Mouse (Mus musculus): ENCODE data around the gene Gm10142.
"Not testable (repeated sequence)": the region's sequence is repeated elsewhere in the genome, so short reads cannot be mapped to it uniquely, and the experiment has no call there.

Gm10142 gene

DNA sequence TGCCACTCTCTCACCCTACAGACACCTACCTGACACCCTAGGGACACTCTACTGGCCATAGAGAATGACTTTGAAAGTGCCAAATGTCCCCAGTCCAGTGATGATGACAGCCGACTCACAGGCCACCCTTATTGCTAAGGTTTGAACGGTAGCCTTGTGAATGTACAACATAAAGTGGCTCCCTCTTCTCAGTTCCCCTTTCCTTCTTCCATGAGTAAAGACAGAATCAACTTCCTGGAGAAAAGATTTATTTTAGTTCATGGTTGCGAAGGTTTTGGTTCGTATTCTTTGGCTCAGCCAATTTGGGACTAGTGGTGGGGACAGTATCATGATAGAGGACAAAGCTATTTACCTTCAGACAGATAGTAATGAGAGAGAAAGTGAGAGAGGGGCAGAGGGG lies 23.3 kb downstream of the Gm10142 start:
- DNase-seq (ENCODE audit: low spot score in 2 of 2): no peak

DNA sequence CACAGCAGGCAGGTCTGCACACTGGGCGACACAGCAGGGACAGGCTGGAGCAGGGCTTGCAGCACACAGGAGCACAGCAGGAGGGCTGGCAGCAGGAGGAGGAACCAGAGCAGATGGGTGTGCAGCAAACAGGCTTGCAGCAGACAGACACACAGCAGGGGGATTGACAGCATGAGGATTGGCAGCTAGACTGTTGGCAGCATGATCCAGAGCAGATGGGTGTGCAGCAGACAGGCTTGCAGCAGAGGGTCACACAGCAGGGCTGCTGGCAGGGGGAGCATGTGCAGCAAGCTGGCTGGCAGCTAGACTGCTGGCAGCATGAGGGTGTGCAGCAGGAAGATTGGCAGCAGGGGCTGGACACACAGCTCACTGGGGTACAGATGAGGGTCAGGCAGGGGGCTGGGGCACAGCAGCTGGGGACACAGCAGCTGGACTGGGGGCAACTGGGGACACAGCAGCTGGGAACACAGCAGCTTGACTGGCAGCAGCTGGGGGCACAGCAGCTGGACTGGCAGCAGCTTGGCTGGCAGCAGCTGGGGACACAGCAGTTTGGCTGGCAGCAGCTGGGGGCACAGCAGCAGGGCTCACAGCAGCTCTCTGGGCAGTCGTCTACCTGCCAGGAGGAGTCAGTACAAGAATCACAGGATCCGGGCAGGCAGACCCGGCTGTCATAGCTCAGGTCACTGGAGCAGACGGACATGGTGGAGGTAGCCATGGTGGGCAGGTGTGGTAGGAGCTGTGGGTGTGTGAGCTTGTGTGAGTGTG lies 26.5 kb downstream of the Gm10142 start, which contains the start of gene Gm18596:
Gene Gm18596 (minus strand): TSS at position 715 of the 765 bp plus-strand sequence.
- DNase-seq (ENCODE audit: low spot score in 2 of 2): not testable (repeated sequence)

DNA sequence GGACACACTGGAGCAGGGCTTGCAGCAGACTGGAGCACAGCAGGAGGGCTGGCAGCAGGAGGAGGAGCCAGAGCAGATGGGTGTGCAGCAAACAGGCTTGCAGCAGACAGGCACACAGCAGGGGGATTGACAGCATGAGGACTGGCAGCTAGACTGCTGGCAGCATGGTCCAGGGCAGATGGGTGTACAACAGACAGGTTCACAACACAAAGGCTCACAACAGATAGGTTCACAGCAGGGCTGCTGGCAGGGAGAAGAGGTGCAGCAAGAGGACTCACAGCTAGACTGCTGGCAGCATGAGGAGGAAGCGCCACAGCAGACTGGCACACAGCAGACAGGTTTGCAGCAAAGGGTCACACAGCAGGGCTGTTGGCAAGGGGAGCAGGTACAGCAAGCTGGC lies 35.1 kb downstream of the Gm10142 start:
- DNase-seq (ENCODE audit: low spot score in 2 of 2): not testable (repeated sequence)

DNA sequence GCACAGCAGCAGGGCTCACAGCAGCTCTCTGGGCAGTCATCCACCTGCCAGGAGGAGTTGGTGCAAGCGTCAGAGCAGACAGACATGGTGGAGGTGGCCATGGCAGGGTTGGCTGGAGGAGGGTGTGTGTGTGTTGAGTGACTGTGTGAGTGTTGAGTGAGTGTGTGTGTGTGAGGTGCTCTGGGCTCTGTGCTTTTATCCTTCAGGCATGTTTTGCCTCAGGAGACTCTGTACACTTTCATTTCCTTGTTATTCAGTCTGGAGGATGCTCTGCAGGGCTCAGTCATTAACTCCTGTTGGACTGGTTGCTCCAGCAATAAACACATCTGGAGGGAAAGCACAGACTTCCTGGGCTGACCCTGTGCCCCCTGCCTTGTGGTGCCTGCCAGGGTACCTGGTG lies 35.6 kb downstream of the Gm10142 start, which contains the start of gene Gm9736:
Gene Gm9736 (minus strand): TSS at position 101 of the 400 bp plus-strand sequence.
- not testable (repeated sequence) for DNase-seq (ENCODE audit: low spot score in 2 of 2)

DNA sequence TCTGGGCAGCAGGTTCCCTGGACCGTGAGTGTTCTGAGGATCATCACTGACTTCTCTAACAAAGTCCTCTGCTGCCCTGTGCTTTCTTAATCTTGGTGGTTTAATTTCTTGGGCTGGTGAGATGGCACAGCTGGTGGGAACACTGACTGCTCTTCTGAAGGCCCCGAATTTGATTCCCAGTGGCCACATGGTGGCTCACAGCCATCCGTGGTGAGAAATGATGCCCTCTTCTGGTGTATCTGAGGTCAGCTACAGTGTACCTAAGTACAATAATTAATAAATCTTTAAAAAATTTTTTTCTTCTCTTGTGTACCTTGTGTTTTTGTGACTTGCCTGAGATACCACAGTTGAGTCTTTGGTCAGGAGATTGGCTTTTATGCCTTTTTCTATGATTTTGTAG lies 36.7 kb downstream of the Gm10142 start:
- not testable (repeated sequence) for DNase-seq (ENCODE audit: low spot score in 2 of 2)

DNA sequence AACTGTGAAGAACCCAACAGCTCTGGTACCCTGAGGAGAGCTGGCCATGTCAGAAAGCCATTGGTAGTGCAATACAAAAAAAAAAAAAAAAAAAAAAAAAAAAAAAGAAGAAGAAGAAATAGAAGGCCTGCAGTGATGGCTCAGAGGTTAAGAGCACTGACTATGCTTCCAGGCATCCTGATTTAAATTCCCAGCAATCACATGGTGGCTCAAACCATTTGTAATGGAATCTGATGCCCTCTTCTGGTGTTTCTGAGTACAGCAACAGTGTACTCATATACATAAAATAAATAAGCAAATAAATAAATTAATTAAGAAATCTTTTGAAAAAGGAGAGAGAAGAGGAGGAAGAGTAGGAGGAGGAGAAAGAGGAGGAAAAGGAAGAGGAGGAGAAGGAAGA lies 37.8 kb downstream of the Gm10142 start:
- no peak for DNase-seq (ENCODE audit: low spot score in 2 of 2)

DNA sequence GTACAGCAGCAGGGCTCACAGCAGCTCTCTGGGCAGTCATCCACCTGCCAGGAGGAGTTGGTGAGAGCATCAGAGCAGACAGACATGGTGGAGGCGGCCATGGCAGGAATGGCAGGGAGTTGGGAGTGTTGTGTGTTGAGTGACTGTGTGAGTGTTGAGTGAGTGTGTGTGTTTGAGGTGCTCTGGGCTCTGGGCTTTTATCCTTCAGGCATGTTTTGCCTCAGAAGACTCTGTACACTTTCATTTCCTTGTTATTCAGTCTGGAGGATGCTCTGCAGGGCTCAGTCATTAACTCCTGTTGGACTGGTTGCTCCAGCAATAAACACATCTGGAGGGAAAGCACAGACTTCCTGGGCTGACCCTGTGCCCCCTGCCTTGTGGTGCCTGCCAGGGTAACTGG lies 44.0 kb downstream of the Gm10142 start, which contains the start of gene Gm3233:
Gene Gm3233 (minus strand): TSS at position 101 of the 400 bp plus-strand sequence.
- DNase-seq (ENCODE audit: low spot score in 2 of 2): not testable (repeated sequence)

All from right cerebral cortex, postnatal 36 days (tissue).